Mouse (Mus musculus) retina, postnatal 1 day (tissue): ENCODE results near the gene Srrm2.
A peak's percentile ranks its signal among the peaks of the same experiment; 100 is the strongest.

ENCODE experiments used
- DNase-seq: peaks from one replicate; pipeline ENCODE4 v3.0.0-alpha.2; 2012

The Srrm2 gene

DNA sequence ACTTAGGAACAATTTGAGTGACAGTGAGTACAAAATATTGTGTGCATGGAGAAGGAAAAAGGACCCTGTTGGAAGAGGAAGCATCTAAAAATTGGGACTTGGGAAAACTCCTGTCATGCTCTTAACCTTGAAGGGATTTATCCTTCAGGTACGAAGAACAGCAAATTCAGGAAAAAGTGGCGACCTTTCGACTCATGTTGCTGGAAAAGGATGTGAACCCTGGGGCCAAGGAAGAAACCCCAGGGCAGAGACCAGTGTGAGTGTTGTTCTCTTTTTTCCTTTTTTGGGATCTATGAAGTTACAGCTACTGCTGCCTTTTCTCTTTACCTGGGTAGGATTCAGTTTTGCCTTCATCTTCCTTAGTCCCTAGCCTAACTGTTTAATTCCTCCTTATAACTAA is 17.6 kb downstream of the Srrm2 start:
- no peak for DNase-seq

DNA sequence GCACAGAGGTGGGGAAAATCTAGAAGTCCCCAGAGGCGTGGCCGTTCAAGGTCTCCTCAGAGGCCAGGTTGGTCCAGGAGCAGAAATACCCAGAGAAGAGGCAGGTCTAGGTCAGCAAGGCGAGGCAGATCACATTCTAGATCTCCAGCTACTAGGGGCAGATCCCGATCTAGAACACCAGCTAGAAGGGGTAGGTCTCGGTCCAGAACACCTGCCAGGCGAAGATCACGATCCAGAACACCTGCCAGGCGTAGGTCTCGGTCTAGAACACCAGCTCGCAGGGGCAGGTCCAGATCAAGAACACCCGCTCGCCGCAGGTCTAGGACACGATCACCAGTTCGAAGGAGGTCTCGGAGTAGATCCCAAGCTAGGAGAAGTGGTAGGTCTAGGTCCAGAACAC is 25.3 kb downstream of the Srrm2 start:
- DNase-seq = no peak

DNA sequence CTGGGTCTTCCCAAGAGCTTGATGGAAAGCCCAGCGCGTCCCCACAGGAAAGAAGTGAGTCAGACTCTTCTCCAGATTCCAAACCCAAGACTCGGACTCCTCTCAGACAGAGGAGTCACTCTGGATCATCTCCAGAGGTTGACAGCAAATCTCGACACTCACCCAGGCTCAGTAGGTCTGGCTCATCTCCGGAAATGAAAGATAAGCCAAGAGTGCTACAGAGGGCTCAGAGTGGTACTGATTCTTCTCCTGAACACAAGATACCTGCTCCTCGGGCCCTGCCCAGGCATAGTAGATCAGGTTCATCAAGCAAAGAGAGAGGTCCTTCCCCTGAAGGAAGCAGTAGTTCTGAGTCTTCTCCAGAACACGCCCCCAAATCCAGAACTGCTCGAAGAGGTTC is 28.2 kb downstream of the Srrm2 start:
- no peak for DNase-seq

GRCm38 (mm10) chr17:23819235-23819634 is 28.9 kb downstream of the Srrm2 start:
- DNase-seq = no peak

DNA sequence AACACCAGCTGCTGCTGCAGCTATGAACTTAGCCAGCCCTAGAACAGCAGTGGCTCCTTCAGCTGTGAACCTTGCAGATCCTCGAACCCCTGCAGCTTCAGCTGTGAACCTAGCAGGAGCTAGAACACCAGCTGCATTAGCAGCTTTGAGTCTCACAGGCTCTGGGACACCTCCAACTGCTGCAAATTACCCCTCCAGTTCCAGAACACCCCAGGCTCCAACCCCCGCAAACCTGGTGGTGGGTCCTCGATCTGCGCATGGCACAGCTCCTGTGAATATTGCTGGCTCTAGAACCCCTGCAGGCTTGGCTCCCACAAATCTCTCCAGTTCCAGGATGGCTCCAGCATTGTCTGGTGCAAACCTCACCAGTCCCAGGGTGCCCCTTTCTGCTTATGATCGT is 30.4 kb downstream of the Srrm2 start:
- DNase-seq = no peak

GRCm38 (mm10) chr17:23822094-23822493 is 31.8 kb downstream of the Srrm2 start:
- DNase-seq = no peak

- no peak for DNase-seq
Measured at GRCm38 (mm10) chr17:23823018-23823417, 32.7 kb downstream of the Srrm2 start.

DNA sequence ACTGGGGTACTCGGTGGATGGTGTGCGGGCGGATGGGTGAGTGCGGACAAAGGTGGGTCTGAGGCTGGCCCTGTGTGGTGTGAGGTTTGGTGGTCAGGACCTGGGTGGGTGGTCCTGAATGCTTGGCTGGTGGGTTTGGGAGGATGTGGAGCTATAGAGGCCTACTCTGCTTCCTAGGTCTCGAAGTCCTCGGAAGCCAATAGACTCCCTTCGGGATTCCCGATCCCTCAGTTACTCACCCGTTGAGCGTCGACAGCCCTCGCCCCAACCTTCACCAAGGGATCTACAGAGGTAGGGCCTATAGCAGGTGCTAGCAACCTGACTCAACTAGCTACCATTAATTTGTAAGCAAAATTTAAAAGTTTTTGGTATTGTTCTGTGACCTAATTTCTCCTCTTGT is 33.3 kb downstream of the Srrm2 start:
- no peak for DNase-seq

- DNase-seq = no peak
Measured at GRCm38 (mm10) chr17:23825591-23825990, 35.3 kb downstream of the Srrm2 start.

DNA sequence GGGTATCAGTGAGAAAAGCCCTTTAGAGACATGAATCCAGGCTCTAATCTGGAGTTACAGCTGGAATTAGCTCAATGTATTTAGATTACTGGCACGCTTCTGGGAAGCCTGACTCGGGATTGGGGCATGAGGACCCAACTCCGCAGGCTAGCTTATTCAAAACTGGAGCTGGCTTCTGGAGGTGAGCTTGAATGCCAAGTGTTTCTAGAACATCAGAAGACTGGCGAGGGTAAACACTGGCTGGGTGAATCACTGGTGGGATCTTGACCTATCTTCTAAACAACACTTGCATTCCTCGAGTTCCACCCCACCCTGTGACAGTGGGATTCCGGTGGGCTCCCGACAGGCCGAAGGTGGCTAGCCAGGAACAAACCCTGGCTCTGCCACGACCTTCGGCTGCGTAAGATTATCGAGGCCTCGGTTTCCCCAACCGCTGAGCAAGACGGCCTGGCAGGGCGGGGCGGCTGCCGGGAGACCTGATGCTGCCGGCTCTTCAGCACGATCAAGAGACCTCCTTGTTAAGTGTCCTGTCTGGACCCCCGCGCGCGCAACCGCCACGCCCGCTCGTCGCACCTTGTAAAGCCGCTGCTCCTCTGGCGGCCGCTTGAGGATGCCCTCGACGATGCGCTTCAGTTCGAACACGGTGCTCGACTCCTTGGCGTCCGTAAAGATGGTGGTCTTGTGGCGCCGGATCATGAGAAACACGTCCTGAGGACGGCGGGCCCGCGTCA is 38.1 kb downstream of the Srrm2 start:
- DNase-seq = peak; percentile 73

GRCm38 (mm10) chr17:23829064-23829619 is 38.8 kb downstream of the Srrm2 start, which contains the start of gene Elob:
TSS of gene Elob (minus strand) at chr17:23829136.
- peak; percentile 95 for DNase-seq

- no peak for DNase-seq
Measured at GRCm38 (mm10) chr17:23831201-23831600, 40.9 kb downstream of the Srrm2 start.

DNA sequence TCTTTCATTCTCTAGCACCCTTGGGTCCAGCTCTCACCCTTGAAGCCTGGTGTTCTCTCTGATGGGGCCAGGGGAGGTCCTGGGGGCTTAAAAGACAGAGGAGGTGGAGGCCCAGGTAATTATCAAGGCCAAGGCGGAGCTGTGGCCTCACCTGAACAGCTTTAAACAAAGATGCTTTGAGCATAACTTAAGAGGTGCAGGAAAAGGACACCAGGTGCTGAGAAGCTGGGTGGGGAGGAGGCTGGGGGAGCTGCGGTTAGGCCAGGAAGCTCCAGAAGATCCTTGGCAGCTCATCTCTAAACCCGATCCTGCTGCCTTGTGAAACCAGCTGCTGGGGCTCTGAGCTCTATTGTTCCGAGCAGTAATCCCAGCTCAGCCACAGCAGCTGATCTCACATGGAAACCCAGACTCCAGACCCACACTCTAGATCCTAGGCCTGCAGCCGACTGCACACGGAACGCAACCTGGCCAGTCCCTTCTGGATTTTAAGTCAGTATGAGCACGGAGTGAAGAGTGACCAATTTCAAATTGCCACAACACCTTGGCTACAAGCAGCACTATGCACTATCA is 45.8 kb downstream of the Srrm2 start, which contains the start of gene Prss33:
TSS of gene Prss33 (minus strand) at position 51 of the 570 bp plus-strand sequence.
- peak; percentile 76 for DNase-seq

DNA sequence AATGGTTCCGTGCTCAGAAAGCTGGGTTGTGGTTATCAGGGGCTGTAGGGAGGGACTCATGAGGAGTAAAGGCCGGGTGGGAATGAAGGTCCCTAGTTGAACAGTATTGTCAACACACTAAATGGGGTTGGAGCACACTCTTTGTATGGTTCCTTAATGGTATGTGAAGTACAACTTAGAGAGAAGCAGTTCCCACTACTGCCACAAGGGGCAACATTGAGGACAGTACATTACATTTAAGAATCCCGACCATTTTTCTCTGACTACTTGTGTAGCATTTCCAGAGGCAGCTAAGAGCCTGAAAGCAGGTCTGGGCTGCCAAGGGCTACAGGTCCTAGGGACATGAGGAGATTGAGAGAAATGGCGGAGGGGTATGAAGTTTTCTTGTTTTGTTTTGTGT is 50.8 kb downstream of the Srrm2 start:
- DNase-seq = peak; percentile 81

DNA sequence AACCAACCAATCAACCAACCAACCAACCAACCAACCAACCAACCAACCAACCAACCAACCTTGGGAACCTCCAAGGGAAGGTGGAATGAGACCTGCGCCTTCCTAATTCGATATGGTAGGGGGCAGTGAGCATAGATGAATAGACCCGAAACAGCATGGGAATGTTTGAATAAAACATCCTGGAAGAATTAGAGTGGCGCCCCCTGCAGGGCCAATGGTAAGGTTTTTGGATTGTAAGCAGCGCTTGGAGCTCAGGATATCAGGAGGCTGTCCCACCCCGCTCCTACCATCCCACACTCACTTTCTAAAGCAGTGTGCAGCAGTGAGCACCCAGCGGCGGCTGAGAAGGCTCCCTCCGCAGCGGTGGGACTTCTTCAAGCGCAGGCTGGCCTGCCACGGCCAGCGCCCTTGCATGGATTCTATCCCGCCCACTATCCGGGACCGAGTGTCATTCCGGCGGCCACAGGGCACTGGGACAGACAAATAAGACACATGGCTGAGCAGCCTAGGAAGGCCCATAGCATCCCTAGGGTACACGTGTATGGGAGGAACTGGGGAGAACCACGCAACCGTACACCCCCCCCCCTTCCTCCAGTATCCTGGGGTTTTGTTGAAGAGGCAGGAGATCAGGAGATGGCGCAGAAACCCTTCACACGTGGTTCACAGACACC is 52.9 kb downstream of the Srrm2 start:
- peak; percentile 38 for DNase-seq

DNA sequence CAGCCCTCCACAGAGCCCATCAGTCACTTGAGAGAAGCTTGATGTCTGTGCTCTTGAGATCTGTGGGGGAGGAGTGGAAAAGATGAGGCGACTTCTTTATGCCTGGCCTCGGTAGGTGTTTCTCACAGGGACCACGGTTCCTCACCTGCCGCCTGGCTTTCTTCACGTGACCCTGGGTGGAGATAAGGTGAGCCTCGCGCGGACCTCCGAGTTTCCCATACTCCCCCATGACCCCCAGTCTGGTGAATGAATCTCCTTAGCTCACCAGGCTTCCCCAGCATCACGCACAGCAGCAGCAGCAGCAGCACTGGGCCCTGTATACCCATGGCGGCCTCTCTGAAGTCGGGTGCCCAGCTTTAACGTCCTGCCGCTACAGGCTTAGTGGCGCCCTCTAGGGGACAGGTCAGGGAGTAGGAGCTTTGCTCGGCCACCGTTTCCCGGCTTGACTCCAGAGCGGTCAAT is 53.5 kb downstream of the Srrm2 start, which contains the start of the genes Prss32 and Prss41:
TSS of gene Prss32 (plus strand) at position 44 of the 462 bp plus-strand sequence.
TSS of gene Prss41 (minus strand) at position 361 of the 462 bp plus-strand sequence.
- peak; percentile 62 for DNase-seq

- DNase-seq = no peak
Measured at GRCm38 (mm10) chr17:23850028-23850427, 59.7 kb downstream of the Srrm2 start.

DNA sequence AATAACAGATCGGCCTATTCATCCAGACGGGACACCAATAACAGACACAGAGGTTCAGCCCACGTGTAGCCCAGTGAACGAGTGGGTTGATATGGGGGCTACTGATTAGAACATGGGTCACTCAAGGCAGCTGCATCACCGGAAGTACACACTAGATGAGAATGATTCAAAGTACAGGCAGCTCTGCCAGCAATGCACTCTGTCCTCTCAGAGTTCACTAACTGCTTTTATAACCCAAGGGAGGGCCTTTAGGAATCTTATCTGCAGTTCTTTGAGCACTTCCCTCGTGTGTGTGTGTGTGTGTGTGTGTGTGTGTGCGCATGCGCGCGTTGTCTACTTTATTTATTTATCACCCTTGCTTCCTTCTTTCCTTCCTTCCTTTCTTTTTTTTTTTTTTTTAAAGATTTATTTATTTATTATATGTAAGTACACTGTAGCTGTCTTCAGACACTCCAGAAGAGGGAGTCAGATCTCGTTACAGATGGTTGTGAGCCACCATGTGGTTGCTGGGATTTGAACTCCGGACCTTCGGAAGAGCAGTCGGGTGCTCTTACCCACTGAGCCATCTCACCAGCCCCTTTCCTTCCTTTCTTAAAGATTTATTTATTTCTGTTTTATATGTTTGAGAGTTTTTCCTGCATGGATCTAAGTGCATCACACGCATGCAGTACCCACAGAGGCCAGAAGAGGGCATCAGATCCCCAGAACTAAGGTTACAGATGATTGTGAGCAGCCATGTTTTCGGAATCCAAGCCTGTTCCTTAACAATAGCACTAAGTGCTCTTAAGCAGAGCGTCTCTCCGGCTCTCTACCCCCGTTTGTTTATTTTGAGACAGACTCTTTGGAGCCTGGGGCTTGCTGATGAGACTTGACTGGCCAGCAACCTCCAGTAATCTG is 60.8 kb downstream of the Srrm2 start:
- DNase-seq = peak; percentile 85

- peak; percentile 64 for DNase-seq
Measured at GRCm38 (mm10) chr17:23853292-23853691, 63.0 kb downstream of the Srrm2 start.

DNA sequence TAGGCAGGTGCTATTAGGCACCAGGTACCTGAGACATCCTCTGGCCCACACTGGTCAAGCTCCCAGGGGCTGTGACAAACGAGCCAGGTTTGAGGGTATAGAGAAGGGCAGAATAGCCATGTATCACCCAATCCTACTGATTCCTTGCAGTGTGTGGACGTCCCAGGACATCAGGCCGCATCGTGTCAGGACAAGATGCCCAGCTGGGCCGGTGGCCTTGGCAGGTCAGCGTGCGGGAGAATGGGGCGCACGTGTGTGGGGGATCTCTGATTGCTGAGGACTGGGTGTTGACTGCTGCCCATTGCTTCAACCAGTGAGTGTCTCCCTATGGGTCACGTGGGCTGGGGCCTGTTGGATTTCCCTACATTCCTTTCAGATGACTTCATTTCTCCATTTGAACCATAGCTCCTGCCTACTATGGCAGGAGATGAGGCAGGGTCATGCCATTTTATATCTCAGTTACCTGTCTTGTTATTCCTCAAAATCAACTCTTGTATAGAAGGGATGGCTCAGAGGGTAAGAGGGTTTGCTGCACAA is 64.0 kb downstream of the Srrm2 start:
- DNase-seq = no peak

DNA sequence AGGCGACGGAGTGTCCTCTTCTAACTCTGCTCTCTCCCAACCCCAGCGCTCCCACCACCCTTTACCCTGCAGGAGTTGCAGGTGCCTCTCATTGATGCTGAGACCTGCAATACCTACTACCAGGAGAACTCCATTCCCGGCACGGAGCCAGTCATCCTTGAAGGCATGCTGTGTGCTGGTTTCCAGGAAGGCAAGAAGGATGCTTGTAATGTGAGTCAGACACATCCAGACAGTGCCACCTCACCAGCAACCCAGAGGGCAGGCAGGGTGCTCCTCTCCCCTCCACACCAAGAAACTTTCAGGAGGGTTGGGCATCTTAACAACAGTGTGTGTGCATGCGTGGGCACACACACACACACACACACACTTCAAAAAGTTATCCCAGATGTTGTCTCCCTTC is 66.9 kb downstream of the Srrm2 start:
- DNase-seq = no peak

DNA sequence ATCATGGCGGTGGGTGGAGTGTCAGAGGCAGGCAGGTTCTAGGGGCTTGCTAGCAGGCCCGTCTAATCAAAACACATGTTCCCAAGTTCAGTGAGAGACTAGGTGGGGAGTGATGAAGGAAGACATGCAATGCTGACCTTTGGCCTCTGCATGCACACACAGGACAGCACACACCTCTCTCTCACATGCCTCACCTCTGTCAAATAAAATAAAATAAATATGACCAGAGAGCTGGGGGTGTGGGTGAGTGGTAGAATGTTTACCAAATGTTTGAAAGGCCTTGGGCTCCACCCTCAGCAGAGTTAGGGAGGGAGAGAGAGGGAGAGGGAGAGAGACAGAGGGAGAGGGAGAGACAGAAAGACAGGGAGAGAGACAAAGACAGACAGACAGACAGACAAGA is 67.6 kb downstream of the Srrm2 start:
- DNase-seq = no peak
